Comparison of ENCODE assay signal across 21 mouse cellular contexts in the genomic region with DNA sequence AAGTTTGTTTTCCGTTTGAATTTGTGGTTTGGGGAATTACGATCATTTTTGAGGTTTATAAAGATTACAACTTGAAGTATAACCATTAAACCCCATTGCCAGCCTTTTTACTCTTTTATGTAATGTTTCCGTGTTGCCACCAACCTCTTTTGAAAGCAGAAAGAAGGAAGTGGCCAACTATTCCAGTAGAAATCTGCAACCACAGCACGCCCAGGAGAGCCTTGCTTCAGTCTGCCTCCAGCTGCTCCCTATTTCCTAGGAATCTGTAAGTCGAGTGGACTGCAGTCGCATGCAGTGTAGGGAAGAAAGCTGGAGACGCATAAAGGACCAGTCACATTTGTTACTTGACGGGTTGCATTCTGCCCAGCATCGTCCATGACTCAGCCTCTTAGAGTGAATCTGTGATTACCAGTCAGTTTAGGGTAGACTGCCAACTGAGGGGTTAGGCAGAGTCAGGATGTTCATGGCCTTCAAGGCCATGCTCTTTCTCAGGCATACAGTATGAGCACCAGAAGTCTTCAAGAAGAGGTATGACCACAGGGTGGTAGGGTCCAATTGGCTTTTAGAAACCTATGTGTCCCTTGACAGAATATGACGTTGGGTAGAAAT. TPM values are rescaled to one million over a fixed set of nuclear protein-coding genes. Genes with fewer than 3 reads are reported as not detected.
DNase-seq lines count a peak whose midpoint lies in the region; ATAC-seq and TF ChIP-seq lines count a peak whose summit lies in the region.
"Had no signal": no experiment of that assay in that cellular context is flagged by ENCODE, and none has a peak within 500 bp of the region (broad histone marks: within the 10 kb centered on the region; RNA-seq: fewer than 3 reads in every experiment).

No protein-coding gene starts in this region.

- DNase-seq in heart, adult 11 months, result peak; percentile 52
- DNase-seq in heart, adult 9 months (ENCODE audit: low spot score in 2 of 2), result no peak
- DNase-seq: adrenal gland, postnatal 10 days; cerebellum, adult 18-20 months; cerebellum, adult 9-11 months; cerebellum, postnatal 36 days; gastrocnemius, adult 2 months; gastrocnemius, postnatal 25 days; heart, adult 18-20 months; heart, postnatal 14 days had no signal

- no peaks in the 10 kb centered on the region for H3K27me3 ChIP-seq in forebrain, embryonic 15.5 days
- no peaks in the 10 kb centered on the region for H3K27me3 ChIP-seq in kidney, embryonic 16.5 days (ENCODE audit: insufficient read depth, low read length)
- H3K27me3 ChIP-seq: heart, embryonic 15.5 days had no signal

- TF ChIP-seq POLR2A in bone marrow macrophage, adult 2 months (IDR thresholded peaks at IDR 0.05; ENCODE audit: borderline replicate concordance, low read depth, low read length), result no peak

- no peaks in the 10 kb centered on the region for H3K36me3 ChIP-seq in forebrain, embryonic 15.5 days
- H3K36me3 ChIP-seq in kidney, embryonic 16.5 days (ENCODE audit: insufficient read depth, low read length), result no peaks in the 10 kb centered on the region
- H3K36me3 ChIP-seq: G1E; heart, embryonic 15.5 days had no signal

- 85% methylated on average over 10 of the region's 10 CpGs for WGBS in forebrain, embryonic 15.5 days
- WGBS in kidney, embryonic 16.5 days, result 86% methylated on average over 10 of the region's 10 CpGs

- ATAC-seq in megakaryocyte, adult 5-6 weeks (ENCODE audit: poor library complexity, severe bottlenecking), result peak; percentile 24; the same call in 1 of the 2 replicates
- no peak for ATAC-seq in forebrain, embryonic 15.5 days (replicated peaks)
- no peak for ATAC-seq in kidney, embryonic 16.5 days (ENCODE audit: low FRiP score, low TSS enrichment)
- ATAC-seq: CD4-positive, CD25-positive, alpha-beta regulatory T cell, adult 4 months; forebrain, embryonic 16.5 days; intestine, embryonic 16.5 days had no signal

- H3K4me1 ChIP-seq in bone marrow macrophage, adult 2 months (ENCODE audit: control insufficient read depth, insufficient read depth, low read length), result peaks cover 12% of the 10 kb centered on the region
- H3K4me1 ChIP-seq in forebrain, embryonic 15.5 days, result peaks cover 8% of the 10 kb centered on the region
- H3K4me1 ChIP-seq in kidney, embryonic 16.5 days (ENCODE audit: insufficient read depth, low read length), result peaks cover 9% of the 10 kb centered on the region; the same call in 1 of the 2 replicates

- TF ChIP-seq CTCF in bone marrow macrophage, adult 2 months (IDR thresholded peaks at IDR 0.05; ENCODE audit: low read depth, low read length), result no peak

- H3K4me2 ChIP-seq in forebrain, embryonic 15.5 days (replicated peaks), result no peak overlapping the region
- H3K4me2 ChIP-seq in kidney, embryonic 16.5 days (replicated peaks; ENCODE audit: low read depth, low read length), result no peak overlapping the region
- H3K4me2 ChIP-seq: heart, embryonic 11.5 days; heart, embryonic 15.5 days; hindbrain, embryonic 14.5 days had no signal

- no peak overlapping the region for H3K4me3 ChIP-seq in bone marrow macrophage, adult 2 months (ENCODE audit: insufficient read depth, low read length)
- H3K4me3 ChIP-seq in forebrain, embryonic 15.5 days, result no peak overlapping the region
- no peak overlapping the region for H3K4me3 ChIP-seq in kidney, embryonic 16.5 days (ENCODE audit: low read length)
- H3K4me3 ChIP-seq: gastrocnemius, adult 2 months; heart, embryonic 15.5 days had no signal

- no peaks in the 10 kb centered on the region for H3K9me3 ChIP-seq in forebrain, embryonic 15.5 days
- no peaks in the 10 kb centered on the region for H3K9me3 ChIP-seq in kidney, embryonic 16.5 days (ENCODE audit: low read length)
- H3K9me3 ChIP-seq: G1E; heart, embryonic 15.5 days had no signal

- H3K27ac ChIP-seq in bone marrow macrophage, adult 2 months (ENCODE audit: insufficient read depth, low read depth, low read length), result 0 out of 2 replicates have a peak overlapping the region, but pooled peaks have one; percentile 14
- no peak overlapping the region for H3K27ac ChIP-seq in forebrain, embryonic 15.5 days (replicated peaks)
- no peak overlapping the region for H3K27ac ChIP-seq in kidney, embryonic 16.5 days (ENCODE audit: low read length)
- H3K27ac ChIP-seq: gastrocnemius, adult 2 months; heart, embryonic 15.5 days; hindbrain, embryonic 14.5 days had no signal

- no peak overlapping the region for H3K9ac ChIP-seq in forebrain, embryonic 15.5 days (replicated peaks)
- H3K9ac ChIP-seq in kidney, embryonic 16.5 days (replicated peaks; ENCODE audit: low read length), result no peak overlapping the region
- H3K9ac ChIP-seq: heart, embryonic 15.5 days; hindbrain, embryonic 14.5 days had no signal

RNA-seq across cellular contexts. Expression of a gene that starts 43.8 kb away (rescaled TPM):
- polyA plus RNA-seq in bone marrow macrophage, adult 2 months (2012; ENCODE audit: insufficient read depth, insufficient read length, missing spikeins), result 17.7 and 20.0 TPM in 2 replicates
- not detected in 2 replicates for total RNA-seq in megakaryocyte, adult 5-6 weeks (2015)
- 0.11 TPM in 1 of 2 replicates, not detected in the other for total RNA-seq in megakaryocyte, adult 5-6 weeks (2017)
- polyA plus RNA-seq in forebrain, embryonic 15.5 days (2015; fragmentation: Nextera tagmentation; extraction: Ambion mirVana), result 21.4 and 21.7 TPM in 2 replicates
- 19.0 and 22.2 TPM in 2 replicates for polyA plus RNA-seq in kidney, embryonic 16.5 days (2015; fragmentation: Nextera tagmentation; extraction: Ambion mirVana)
- polyA plus RNA-seq: G1E had no signal
